Mouse (Mus musculus) cerebellum, adult 2 months (tissue): Measurements from ENCODE around the gene Nbea. TPM values are rescaled to one million over a fixed set of nuclear protein-coding genes. Genes with fewer than 3 reads are reported as not detected.

ENCODE experiments used
- DNase-seq, 2 experiments: peaks; one replicate each; pipeline ENCODE4 v3.0.0; 2021
- H3K27ac ChIP-seq: fragments of 200-500 bp; 2 replicates; pipeline ENCODE4 v1.5.1; 2012; ENCODE audit warnings: low read length, control low read depth, inconsistent platforms; ENCODE audit not compliant: insufficient read depth
- H3K27me3 ChIP-seq: fragments of 200-500 bp; 2 replicates; pipeline ENCODE4 v1.6.1; 2012; ENCODE audit warnings: inconsistent platforms, mild to moderate bottlenecking, low read length, moderate library complexity; ENCODE audit not compliant: control insufficient read depth, insufficient read depth
- H3K4me1 ChIP-seq: fragments of 200-500 bp; 2 replicates; pipeline ENCODE4 v1.6.1; 2011; ENCODE audit warnings: low read length; ENCODE audit not compliant: control insufficient read depth, insufficient read depth
- H3K4me3 ChIP-seq: fragments of 200-500 bp; replicated peaks from 2 replicates; pipeline ENCODE3; 2011; ENCODE audit warnings: mild to moderate bottlenecking, low read depth, low read length, control low read depth; ENCODE audit not compliant: insufficient read depth
- CTCF ChIP-seq: fragments of 200-500 bp; IDR thresholded peaks from 2 replicates; pipeline ENCODE4 v1.5.1; 2011; ENCODE audit warnings: low read depth, mild to moderate bottlenecking, control low read depth, low read length, moderate library complexity, borderline replicate concordance; ENCODE audit not compliant: insufficient read depth
- POLR2A ChIP-seq: fragments of 200-500 bp; IDR thresholded peaks from 2 replicates; pipeline ENCODE4 v1.6.1; 2011; ENCODE audit warnings: low read length, control low read depth, borderline replicate concordance; ENCODE audit not compliant: insufficient read depth
- WGBS: fragments of 180-500 bp; shearing (Covaris S2); methylation state at CpG from one replicate; pipeline ENCODE4 v1.1.7; 2018; 5-methylcytosine and 5-hydroxymethylcytosine counted together
- polyA plus RNA-seq: library from polyadenylated mRNA; depleted of rRNA; stranded (reverse); fragments of >200 nt; gene quantifications from 2 replicates; pipeline ENCODE4 v1.2.3, GENCODE M21; 2012

Nbea gene
- polyA plus RNA-seq, 1 experiment: 109 TPM

- no peak for TF ChIP-seq POLR2A
- TF ChIP-seq CTCF: no peak
- no peak overlapping the region for H3K27ac ChIP-seq
- WGBS: 67% methylated on average over 12 of the region's 12 CpGs
- DNase-seq: no peak
- H3K4me3 ChIP-seq: no peak overlapping the region
- peaks cover 15% of the 10 kb centered on the region for H3K4me1 ChIP-seq
- no peaks in the 10 kb centered on the region for H3K27me3 ChIP-seq
Observed at GRCm38 (mm10) chr3:55587434-55587971, 596.0 kb downstream of the Nbea start.
